Mouse (Mus musculus) hindbrain, embryonic 12.5 days (tissue): Measurements from ENCODE around the gene Nlrp6. TPM values are rescaled to one million over a fixed set of nuclear protein-coding genes. Genes with fewer than 3 reads are reported as not detected.

Experiments
- ATAC-seq: fragments of 200-750 bp; cut with Nextera tagmentation; 2 replicates; pipeline ENCODE4 v1.8.0; 2017; ENCODE audit warnings: moderate TSS enrichment; ENCODE audit not compliant: low FRiP score
- H3K27ac ChIP-seq: fragments of 300-500 bp; sonication (generic); 2 replicates; pipeline ENCODE4 v1.5.1; 2016; ENCODE audit warnings: mild to moderate bottlenecking
- H3K27me3 ChIP-seq: fragments of 300-500 bp; sonication (generic); 2 replicates; pipeline ENCODE4 v1.6.1; 2016; ENCODE audit warnings: mild to moderate bottlenecking
- H3K36me3 ChIP-seq: fragments of 300-500 bp; sonication (generic); 2 replicates; pipeline ENCODE4 v1.6.1; 2016; ENCODE audit warnings: mild to moderate bottlenecking
- H3K4me1 ChIP-seq: fragments of 300-500 bp; sonication (generic); 2 replicates; pipeline ENCODE4 v1.6.1; 2016
- H3K4me2 ChIP-seq: fragments of 300-500 bp; sonication (generic); replicated peaks from 2 replicates; pipeline ENCODE4 v1.6.1; 2016; ENCODE audit warnings: mild to moderate bottlenecking
- H3K4me3 ChIP-seq: fragments of 300-500 bp; sonication (generic); 2 replicates; pipeline ENCODE4 v1.5.1; 2016; ENCODE audit warnings: mild to moderate bottlenecking
- H3K9ac ChIP-seq: fragments of 300-500 bp; sonication (generic); 2 replicates; pipeline ENCODE4 v1.6.1; 2016; ENCODE audit warnings: mild to moderate bottlenecking, moderate library complexity
- H3K9me3 ChIP-seq: fragments of 300-500 bp; sonication (generic); replicated peaks from 2 replicates; pipeline ENCODE4 v1.6.1; 2016; ENCODE audit warnings: mild to moderate bottlenecking
- WGBS: fragments of 180-500 bp; shearing (Covaris S2); methylation state at CpG from one replicate; pipeline ENCODE4 v1.1.7; 2016; 5-methylcytosine and 5-hydroxymethylcytosine counted together
- polyA plus RNA-seq: library from polyadenylated mRNA; unstranded; fragments of >200 nt; fragmentation: Nextera tagmentation; extraction: Ambion mirVana; gene quantifications from 2 replicates; pipeline ENCODE4 v1.2.1, GENCODE M21; 2016

Nlrp6 gene
- polyA plus RNA-seq, 1 experiment from 2014 or later = 0.27 TPM

- Histone ChIP-seq H3K4me2 (no peak overlapping the region), H3K9ac (no peak overlapping the region), H3K27me3 (no peaks in the 10 kb centered on the region), H3K4me3 (no peak overlapping the region), H3K4me1 (0 out of 2 replicates have a peak, but pooled peaks cover 4% of the 10 kb centered on the region), H3K9me3 (no peaks in the 10 kb centered on the region), H3K27ac (no peak overlapping the region), H3K36me3 (peaks cover 48% of the 10 kb centered on the region)
- ATAC-seq = no peak
- WGBS = 82% methylated on average over 3 of the region's 3 CpGs
Observed at GRCm38 (mm10) chr7:140899121-140899520, 21.6 kb upstream of the Nlrp6 start.

GRCm38 (mm10) chr7:140900220-140900619 lies 20.5 kb upstream of the Nlrp6 start, which contains the start of gene Cox8b:
Gene Cox8b, minus strand, starts transcription at chr7:140900446.
- Histone ChIP-seq H3K36me3 (peaks cover 40% of the 10 kb centered on the region), H3K4me2 (no peak within 1 kb of the TSS), H3K27ac (no peak within 1 kb of the TSS), H3K4me3 (no peak within 1 kb of the TSS), H3K9ac (no peak within 1 kb of the TSS), H3K27me3 (no peaks in the 10 kb centered on the region), H3K9me3 (no peaks in the 10 kb centered on the region), H3K4me1 (0 out of 2 replicates have a peak, but pooled peaks cover 4% of the 10 kb centered on the region)
- 79% methylated on average over 10 of the region's 10 CpGs for WGBS
- no peak for ATAC-seq

- H3K36me3 ChIP-seq = peaks cover 26% of the 10 kb centered on the region
- no peaks in the 10 kb centered on the region for H3K9me3 ChIP-seq
- no peaks in the 10 kb centered on the region for H3K27me3 ChIP-seq
- H3K4me2 ChIP-seq = no peak overlapping the region
- H3K27ac ChIP-seq = no peak overlapping the region
- WGBS = 80% methylated on average over 15 of the region's 15 CpGs
- no peak overlapping the region for H3K4me3 ChIP-seq
- 0 out of 2 replicates have a peak, but pooled peaks cover 4% of the 10 kb centered on the region for H3K4me1 ChIP-seq
- H3K9ac ChIP-seq = no peak overlapping the region
- ATAC-seq = no peak
Observed at GRCm38 (mm10) chr7:140902036-140902875, 18.4 kb upstream of the Nlrp6 start.

GRCm38 (mm10) chr7:140903212-140903611 lies 17.5 kb upstream of the Nlrp6 start:
- H3K4me3 ChIP-seq = no peak overlapping the region
- 0 out of 2 replicates have a peak, but pooled peaks cover 4% of the 10 kb centered on the region for H3K4me1 ChIP-seq
- no peak overlapping the region; the same call in 1 of the 2 replicates for H3K9ac ChIP-seq
- H3K36me3 ChIP-seq = peaks cover 16% of the 10 kb centered on the region
- 23% methylated on average over 13 of the region's 13 CpGs for WGBS
- no peak overlapping the region for H3K27ac ChIP-seq
- no peaks in the 10 kb centered on the region for H3K9me3 ChIP-seq
- no peak; the same call in 1 of the 2 replicates for ATAC-seq
- H3K27me3 ChIP-seq = no peaks in the 10 kb centered on the region
- no peak overlapping the region for H3K4me2 ChIP-seq

GRCm38 (mm10) chr7:140905642-140906081 lies 15.0 kb upstream of the Nlrp6 start:
- no peak overlapping the region for H3K9ac ChIP-seq
- H3K27me3 ChIP-seq = no peaks in the 10 kb centered on the region
- H3K4me3 ChIP-seq = no peak overlapping the region
- no peak overlapping the region for H3K27ac ChIP-seq
- peaks cover 7% of the 10 kb centered on the region; the same call in 1 of the 2 replicates for H3K4me1 ChIP-seq
- H3K36me3 ChIP-seq = no peaks in the 10 kb centered on the region
- H3K9me3 ChIP-seq = no peaks in the 10 kb centered on the region
- ATAC-seq = no peak
- 85% methylated on average over 2 of the region's 2 CpGs for WGBS
- no peak overlapping the region for H3K4me2 ChIP-seq

- Histone ChIP-seq H3K4me2 (no peak overlapping the region), H3K27ac (no peak overlapping the region), H3K36me3 (no peaks in the 10 kb centered on the region), H3K9ac (no peak overlapping the region), H3K4me1 (peaks cover 7% of the 10 kb centered on the region; the same call in 1 of the 2 replicates), H3K4me3 (no peak overlapping the region), H3K9me3 (no peaks in the 10 kb centered on the region), H3K27me3 (no peaks in the 10 kb centered on the region)
- WGBS = 86% methylated on average over 13 of the region's 13 CpGs
- no peak for ATAC-seq
Observed at GRCm38 (mm10) chr7:140907131-140907530, 13.6 kb upstream of the Nlrp6 start.

- ATAC-seq = no peak
- no peaks in the 10 kb centered on the region for H3K27me3 ChIP-seq
Observed at GRCm38 (mm10) chr7:140907697-140908096, 13.0 kb upstream of the Nlrp6 start.

GRCm38 (mm10) chr7:140908181-140908580 lies 12.5 kb upstream of the Nlrp6 start:
- no peak for ATAC-seq
- no peak overlapping the region for H3K27ac ChIP-seq
- H3K4me3 ChIP-seq = no peak overlapping the region
- H3K9ac ChIP-seq = no peak overlapping the region
- H3K4me1 ChIP-seq = peaks cover 4% of the 10 kb centered on the region; the same call in 1 of the 2 replicates
- no peak overlapping the region for H3K4me2 ChIP-seq
- no peaks in the 10 kb centered on the region for H3K9me3 ChIP-seq
- H3K27me3 ChIP-seq = no peaks in the 10 kb centered on the region
- WGBS = 49% methylated on average over 7 of the region's 7 CpGs
- no peaks in the 10 kb centered on the region for H3K36me3 ChIP-seq

More at GRCm38 (mm10) chr7:140907697-140908096, 13.0 kb upstream of the Nlrp6 start:
- Histone ChIP-seq H3K9me3 (no peaks in the 10 kb centered on the region), H3K4me3 (no peak overlapping the region), H3K27ac (no peak overlapping the region), H3K36me3 (no peaks in the 10 kb centered on the region), H3K9ac (no peak overlapping the region), H3K4me2 (no peak overlapping the region), H3K4me1 (peaks cover 7% of the 10 kb centered on the region; the same call in 1 of the 2 replicates)
- 85% methylated on average over 7 of the region's 7 CpGs for WGBS

- peak overlapping the region; percentile 39; the same call in 1 of the 2 replicates for H3K9ac ChIP-seq
Observed at GRCm38 (mm10) chr7:140908634-140909107, 12.0 kb upstream of the Nlrp6 start.

GRCm38 (mm10) chr7:140912293-140912692 lies 8.4 kb upstream of the Nlrp6 start:
- peaks cover 4% of the 10 kb centered on the region; the same call in 1 of the 2 replicates for H3K4me1 ChIP-seq
- no peaks in the 10 kb centered on the region for H3K36me3 ChIP-seq
- no peaks in the 10 kb centered on the region for H3K9me3 ChIP-seq
- H3K4me2 ChIP-seq = no peak overlapping the region
- no peak overlapping the region for H3K27ac ChIP-seq
- WGBS = 75% methylated on average over 3 of the region's 3 CpGs
- no peak overlapping the region for H3K4me3 ChIP-seq
- 0 out of 2 replicates have a peak, but pooled peaks cover under 1% of the 10 kb centered on the region for H3K27me3 ChIP-seq
- ATAC-seq = no peak
- H3K9ac ChIP-seq = no peak overlapping the region

More at GRCm38 (mm10) chr7:140908634-140909107, 12.0 kb upstream of the Nlrp6 start:
- Histone ChIP-seq H3K9me3 (no peaks in the 10 kb centered on the region), H3K36me3 (no peaks in the 10 kb centered on the region), H3K27ac (no peak overlapping the region), H3K4me1 (peaks cover 4% of the 10 kb centered on the region; the same call in 1 of the 2 replicates), H3K4me3 (peak overlapping the region; percentile 35), H3K27me3 (no peaks in the 10 kb centered on the region), H3K4me2 (peak overlapping the region; percentile 76)
- peak; percentile 56 for ATAC-seq
- WGBS = 1% methylated on average over 19 of the region's 19 CpGs

- ATAC-seq = no peak
- H3K36me3 ChIP-seq = no peaks in the 10 kb centered on the region
- H3K27me3 ChIP-seq = peaks cover 7% of the 10 kb centered on the region
- no peak overlapping the region for H3K4me2 ChIP-seq
- 64% methylated on average over 5 of the region's 5 CpGs for WGBS
- peaks cover 4% of the 10 kb centered on the region; the same call in 1 of the 2 replicates for H3K4me1 ChIP-seq
- no peak overlapping the region for H3K4me3 ChIP-seq
- no peak overlapping the region for H3K27ac ChIP-seq
- no peaks in the 10 kb centered on the region for H3K9me3 ChIP-seq
- no peak overlapping the region for H3K9ac ChIP-seq
Observed at GRCm38 (mm10) chr7:140912846-140913482, 7.7 kb upstream of the Nlrp6 start.
